17 mouse cellular contexts compared by ENCODE assay signal in genomic region chr5:13974664-13975063, GRCm38 (mm10). TPM values are rescaled to one million over a fixed set of nuclear protein-coding genes. Genes with fewer than 3 reads are reported as not detected.
DNase-seq lines count a peak whose midpoint lies in the region; ATAC-seq and TF ChIP-seq lines count a peak whose summit lies in the region.
"Had no signal": no experiment of that assay in that cellular context is flagged by ENCODE, and none has a peak within 500 bp of the region (broad histone marks: within the 10 kb centered on the region; RNA-seq: fewer than 3 reads in every experiment).

No protein-coding gene starts in this region.

- H3K36me3 ChIP-seq in limb, embryonic 13.5 days = no peaks in the 10 kb centered on the region
- H3K36me3 ChIP-seq in limb, embryonic 10.5 days = no peaks in the 10 kb centered on the region
- no peaks in the 10 kb centered on the region for H3K36me3 ChIP-seq in ES-Bruce4 (ENCODE audit: control insufficient read depth, insufficient read depth, low read length, poor library complexity, severe bottlenecking)
- H3K36me3 ChIP-seq: intestine, embryonic 15.5 days; limb, embryonic 12.5 days; neural tube, embryonic 13.5 days had no signal

- no peak overlapping the region for H3K4me3 ChIP-seq in limb, embryonic 13.5 days
- H3K4me3 ChIP-seq in limb, embryonic 10.5 days = no peak overlapping the region
- no peak overlapping the region for H3K4me3 ChIP-seq in ES-Bruce4 (ENCODE audit: low read depth, low read length)
- H3K4me3 ChIP-seq in embryonic fibroblast, embryonic 13.5 days (ENCODE audit: insufficient read depth, low read length) = no peak overlapping the region
- H3K4me3 ChIP-seq: erythroblast, embryonic 14.5 days; intestine, embryonic 15.5 days; limb, embryonic 12.5 days; neural tube, embryonic 13.5 days had no signal

- H3K27ac ChIP-seq in limb, embryonic 13.5 days = no peak overlapping the region
- no peak overlapping the region for H3K27ac ChIP-seq in limb, embryonic 10.5 days
- H3K27ac ChIP-seq in ES-Bruce4 (ENCODE audit: insufficient read depth, low read length) = peak overlapping the region; percentile 38; the same call in 1 of the 2 replicates
- H3K27ac ChIP-seq in embryonic fibroblast, embryonic 13.5 days (ENCODE audit: insufficient read depth, low read length) = peak overlapping the region; percentile 54; the same call in 1 of the 2 replicates
- H3K27ac ChIP-seq: intestine, embryonic 15.5 days; limb, embryonic 12.5 days; macrophage; neural tube, embryonic 13.5 days had no signal

- POLR2A ChIA-PET in Patski (lab: Charles Lee) = no interaction called here

- peak; percentile 88 for TF ChIP-seq EP300 in ES-Bruce4 (IDR thresholded peaks at IDR 0.05; ENCODE audit: insufficient read depth, low read depth, low read length)

- intact Hi-C loops in left cerebral cortex, postnatal 14 days (cut with DNase I) = no loop called here

- no peak overlapping the region for H3K9ac ChIP-seq in limb, embryonic 13.5 days
- no peak overlapping the region for H3K9ac ChIP-seq in ES-Bruce4 (ENCODE audit: low read depth, poor library complexity, severe bottlenecking)
- H3K9ac ChIP-seq: forebrain, postnatal 0 days; intestine, embryonic 15.5 days; limb, embryonic 12.5 days; neural tube, embryonic 13.5 days had no signal

- no peak for DNase-seq in limb, embryonic 10.5 days (ENCODE audit: low spot score)
- DNase-seq in Patski (ENCODE audit: low read depth, low spot score) (peak; percentile 87), adipocyte (ENCODE audit: low spot score) (no peak)
- DNase-seq in left cerebral cortex, postnatal 14 days (ENCODE audit: low spot score in 2 of 2) = no peak
- DNase-seq: cerebellum, postnatal 36 days; forebrain, postnatal 0 days; kidney, postnatal 36 days; lung, adult 18-20 months had no signal

- ATAC-seq in limb, embryonic 13.5 days (ENCODE audit: low FRiP score, low read depth) = 0 out of 2 replicates have a peak, but pooled peaks have one; percentile 32
- peak; percentile 100 for ATAC-seq in Patski
- ATAC-seq: forebrain, postnatal 0 days; intestine, embryonic 15.5 days; midbrain, embryonic 16.5 days had no signal

- TF ChIP-seq CTCF in ES-Bruce4 (IDR thresholded peaks at IDR 0.05; ENCODE audit: low read depth, low read length) (no peak), Patski (IDR thresholded peaks at IDR 0.05) (no peak)
- no peak for TF ChIP-seq CTCF in embryonic fibroblast, embryonic 13.5 days (IDR thresholded peaks at IDR 0.05; ENCODE audit: borderline replicate concordance, insufficient read depth, low read length)

- CTCF ChIA-PET in Patski (lab: Charles Lee) = interaction anchor here (1.4 to 1.7 kb wide), 2 partner anchors 9 to 19 kb away, joined by 4 read pairs; no protein-coding TSS in a partner anchor

- H3K27me3 ChIP-seq in limb, embryonic 13.5 days = no peaks in the 10 kb centered on the region
- H3K27me3 ChIP-seq in limb, embryonic 10.5 days (ENCODE audit: low read depth, poor library complexity, severe bottlenecking) = no peaks in the 10 kb centered on the region
- H3K27me3 ChIP-seq in ES-Bruce4 (ENCODE audit: control insufficient read depth, insufficient read depth, low read length, poor library complexity, severe bottlenecking) (no peaks in the 10 kb centered on the region), Patski (no peaks in the 10 kb centered on the region)
- H3K27me3 ChIP-seq: intestine, embryonic 15.5 days; neural tube, embryonic 13.5 days had no signal

- H3K4me2 ChIP-seq in limb, embryonic 13.5 days (replicated peaks) = no peak overlapping the region
- H3K4me2 ChIP-seq: intestine, embryonic 15.5 days; limb, embryonic 12.5 days; neural tube, embryonic 13.5 days had no signal

- no peaks in the 10 kb centered on the region; the same call in 1 of the 2 replicates for H3K4me1 ChIP-seq in limb, embryonic 13.5 days
- H3K4me1 ChIP-seq in limb, embryonic 10.5 days = peaks cover 4% of the 10 kb centered on the region; the same call in 1 of the 2 replicates
- no peaks in the 10 kb centered on the region for H3K4me1 ChIP-seq in ES-Bruce4 (ENCODE audit: control insufficient read depth, insufficient read depth, low read length)
- H3K4me1 ChIP-seq in embryonic fibroblast, embryonic 13.5 days (ENCODE audit: control insufficient read depth, insufficient read depth, low read length) = no peaks in the 10 kb centered on the region
- H3K4me1 ChIP-seq: intestine, embryonic 15.5 days; limb, embryonic 12.5 days; neural tube, embryonic 13.5 days had no signal

- H3K9me3 ChIP-seq in limb, embryonic 13.5 days = no peaks in the 10 kb centered on the region
- H3K9me3 ChIP-seq in limb, embryonic 10.5 days (replicated peaks) = no peaks in the 10 kb centered on the region
- H3K9me3 ChIP-seq in ES-Bruce4 (replicated peaks; ENCODE audit: control insufficient read depth, insufficient read depth, low read length, poor library complexity, severe bottlenecking) = peaks cover 7% of the 10 kb centered on the region; the same call in 1 of the 2 replicates
- H3K9me3 ChIP-seq: intestine, embryonic 15.5 days; limb, embryonic 12.5 days; neural tube, embryonic 13.5 days had no signal

- in situ Hi-C loops in Patski (cut with MboI; ENCODE audit: low pct_unique_long_range_greater_than_20kb) = no loop called here

- TF ChIP-seq POLR2A in ES-Bruce4 (IDR thresholded peaks at IDR 0.05; ENCODE audit: insufficient read depth, low read length) = no peak
- no peak for TF ChIP-seq POLR2A in embryonic fibroblast, embryonic 13.5 days (IDR thresholded peaks at IDR 0.05; ENCODE audit: low read depth, low read length)

- WGBS in limb, embryonic 13.5 days = 46% methylated on average over 3 of the region's 3 CpGs
- WGBS in limb, embryonic 10.5 days = 60% methylated on average over 3 of the region's 3 CpGs

RNA-seq across cellular contexts. Expression of gene Sema3e, which starts 50.4 kb away (rescaled TPM):
- polyA plus RNA-seq in limb, embryonic 13.5 days (2015; fragmentation: Nextera tagmentation; extraction: Ambion mirVana) = 5.5 TPM in 2 replicates
- 0.35 and 0.63 TPM in 2 replicates for polyA plus RNA-seq in limb, embryonic 10.5 days (2016; fragmentation: Nextera tagmentation; extraction: Ambion mirVana)
- polyA plus RNA-seq in ES-Bruce4 (2011; ENCODE audit: insufficient read depth, insufficient read length, low read depth, missing spikeins) = 62.6 and 62.9 TPM in 2 replicates
- polyA plus RNA-seq in Patski (2021) = 3.8 TPM
- polyA plus RNA-seq in embryonic fibroblast, embryonic 13.5 days (2011; ENCODE audit: insufficient read length, low read depth, missing spikeins) = 5.8 and 6.2 TPM in 2 replicates
- 10 to 100 TPM; 12.0 to 16.8 TPM for total RNA-seq in left cerebral cortex, postnatal 14 days (2021)
- polyA plus RNA-seq: erythroblast, embryonic 14.5 days; macrophage had no signal

Comparison
In these comparisons a context has a peak if more than half of its experiments do, and no peak if none do; other contexts are left out.
1. H3K27ac ChIP-seq: peak in ES-Bruce4 (single experiment) and embryonic fibroblast, embryonic 13.5 days (single experiment); none in limb, embryonic 13.5 days (single experiment) and limb, embryonic 10.5 days (single experiment).